Mouse (Mus musculus) erythroblast, embryonic 14.5 days (primary cell): ENCODE data around the gene Asb2.

ENCODE experiments used
- GATA1 ChIP-seq: IDR thresholded peaks from 2 replicates; pipeline ENCODE4 v1.6.1; 2012; ENCODE audit warnings: low read length, inconsistent platforms, mixed read lengths
- TAL1 ChIP-seq: IDR thresholded peaks from 3 replicates; pipeline ENCODE4 v1.6.1; 2012; ENCODE audit warnings: low read length, inconsistent platforms, mixed read lengths

GRCm38 (mm10) chr12:103396751-103397150 is 41.0 kb upstream of the Asb2 start:
- TF ChIP-seq GATA1: no peak
- TF ChIP-seq TAL1: no peak
